ENCODE assay signal across 17 mouse cellular contexts in the genomic region with DNA sequence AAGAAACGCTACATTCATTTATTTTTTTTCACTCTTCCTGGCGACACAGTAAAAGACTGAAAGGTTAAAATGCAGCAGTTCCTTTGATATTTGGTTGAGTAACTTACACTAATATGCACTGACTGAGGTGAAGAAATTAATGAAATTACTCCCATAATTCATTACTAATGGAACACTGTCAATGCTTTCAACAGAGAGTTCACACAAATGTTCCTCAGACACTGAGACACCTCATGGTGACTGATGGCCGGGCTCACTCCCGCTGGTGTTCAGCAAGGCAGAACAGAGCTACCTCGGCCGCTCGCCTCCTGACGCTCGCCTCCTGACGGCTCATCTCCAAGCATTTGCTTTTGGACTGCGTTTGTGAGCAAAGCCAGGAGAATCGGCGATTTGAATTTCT. TPM values are rescaled to one million over a fixed set of nuclear protein-coding genes. Genes with fewer than 3 reads are reported as not detected.
DNase-seq lines count a peak whose midpoint lies in the region; ATAC-seq and TF ChIP-seq lines count a peak whose summit lies in the region.
"Had no signal": no experiment of that assay in that cellular context is flagged by ENCODE, and none has a peak within 500 bp of the region (broad histone marks: within the 10 kb centered on the region; RNA-seq: fewer than 3 reads in every experiment).

No protein-coding gene starts in this region.

- H3K27ac ChIP-seq in kidney, adult 2 months (ENCODE audit: insufficient read depth, low read depth, low read length): no peak overlapping the region
- no peak overlapping the region for H3K27ac ChIP-seq in hindbrain, embryonic 15.5 days (replicated peaks)
- H3K27ac ChIP-seq in neural tube, embryonic 13.5 days (replicated peaks): 0 out of 2 replicates have a peak overlapping the region, but pooled peaks have one; percentile 3
- H3K27ac ChIP-seq: heart, embryonic 10.5 days had no signal

- DNase-seq in kidney, adult 2 months: peak; percentile 8
- no peak for DNase-seq in kidney, adult 18-20 months
- DNase-seq in brain, adult 2 months (ENCODE audit: low read depth, low spot score): peak; percentile 16
- no peak for DNase-seq in lung, postnatal 10 days
- no peak for DNase-seq in right cerebral cortex, postnatal 4 days
- DNase-seq: adrenal gland, postnatal 14 days; gastrocnemius, postnatal 25 days; heart, postnatal 4 days; lung, embryonic 14.5 days; spleen, adult 18-20 months had no signal

- no peaks in the 10 kb centered on the region for H3K9me3 ChIP-seq in hindbrain, embryonic 15.5 days
- H3K9me3 ChIP-seq in neural tube, embryonic 13.5 days: no peaks in the 10 kb centered on the region
- H3K9me3 ChIP-seq: G1E; heart, embryonic 10.5 days; megakaryocyte, embryonic 14.5 days had no signal

- H3K4me3 ChIP-seq in kidney, adult 2 months (ENCODE audit: insufficient read depth, low read depth, low read length): no peak overlapping the region
- no peak overlapping the region for H3K4me3 ChIP-seq in hindbrain, embryonic 15.5 days
- no peak overlapping the region for H3K4me3 ChIP-seq in neural tube, embryonic 13.5 days
- H3K4me3 ChIP-seq: erythroblast, embryonic 14.5 days; heart, embryonic 10.5 days; megakaryocyte, embryonic 14.5 days; myocyte had no signal

- no peaks in the 10 kb centered on the region for H3K4me1 ChIP-seq in kidney, adult 2 months (ENCODE audit: control insufficient read depth, insufficient read depth, low read length)
- H3K4me1 ChIP-seq in hindbrain, embryonic 15.5 days (replicated peaks): peaks cover 4% of the 10 kb centered on the region; the same call in 1 of the 2 replicates
- peaks cover 15% of the 10 kb centered on the region for H3K4me1 ChIP-seq in neural tube, embryonic 13.5 days (replicated peaks)
- H3K4me1 ChIP-seq: heart, embryonic 10.5 days; megakaryocyte, embryonic 14.5 days had no signal

- no peaks in the 10 kb centered on the region for H3K27me3 ChIP-seq in kidney, adult 2 months (replicated peaks; ENCODE audit: control insufficient read depth, insufficient read depth, low read length)
- no peaks in the 10 kb centered on the region for H3K27me3 ChIP-seq in hindbrain, embryonic 15.5 days
- no peaks in the 10 kb centered on the region for H3K27me3 ChIP-seq in neural tube, embryonic 13.5 days
- H3K27me3 ChIP-seq: megakaryocyte, embryonic 14.5 days had no signal

- no peak for TF ChIP-seq CTCF in kidney, adult 2 months (conservative IDR thresholded peaks at IDR 0.05; ENCODE audit: insufficient read depth, insufficient read length, low read depth, low read length)

- WGBS in kidney, adult 2 months: 36% methylated on average over 13 of the region's 13 CpGs
- 49% methylated on average over 13 of the region's 13 CpGs for WGBS in hindbrain, embryonic 15.5 days
- 45% methylated on average over 13 of the region's 13 CpGs for WGBS in neural tube, embryonic 13.5 days

- TF ChIP-seq POLR2A in kidney, adult 2 months (IDR thresholded peaks at IDR 0.05; ENCODE audit: low read depth, low read length): no peak

- no peak overlapping the region for H3K9ac ChIP-seq in hindbrain, embryonic 15.5 days
- no peak overlapping the region for H3K9ac ChIP-seq in neural tube, embryonic 13.5 days
- H3K9ac ChIP-seq: lung, embryonic 14.5 days had no signal

- no peak for ATAC-seq in hindbrain, embryonic 15.5 days (ENCODE audit: low FRiP score, low read depth)
- peak; percentile 50 for ATAC-seq in neural tube, embryonic 13.5 days (ENCODE audit: low read depth)

- peak overlapping the region; percentile 13; the same call in 1 of the 2 replicates for H3K4me2 ChIP-seq in hindbrain, embryonic 15.5 days
- peak overlapping the region; percentile 15 for H3K4me2 ChIP-seq in neural tube, embryonic 13.5 days
- H3K4me2 ChIP-seq: lung, embryonic 14.5 days had no signal

- H3K36me3 ChIP-seq in kidney, adult 2 months (ENCODE audit: control insufficient read depth, insufficient read depth, low read length): no peaks in the 10 kb centered on the region
- no peaks in the 10 kb centered on the region for H3K36me3 ChIP-seq in hindbrain, embryonic 15.5 days
- no peaks in the 10 kb centered on the region for H3K36me3 ChIP-seq in neural tube, embryonic 13.5 days
- H3K36me3 ChIP-seq: G1E; heart, embryonic 10.5 days had no signal

RNA-seq across cellular contexts. Expression of a gene that starts 54.9 kb away (rescaled TPM):
- 2.8 and 4.3 TPM in 2 replicates for polyA plus RNA-seq in kidney, adult 2 months (2012; rRNA removed)
- polyA plus RNA-seq in hindbrain, embryonic 15.5 days (2015; fragmentation: Nextera tagmentation; extraction: Ambion mirVana): 6.6 and 7.4 TPM in 2 replicates
- 4.0 and 6.3 TPM in 2 replicates for polyA plus RNA-seq in neural tube, embryonic 13.5 days (2015; fragmentation: Nextera tagmentation; extraction: Ambion mirVana)

Comparison
In these comparisons a context has a peak if more than half of its experiments do, and no peak if none do; other contexts are left out.
1. DNase-seq: peak in kidney, adult 2 months (single experiment) and brain, adult 2 months (single experiment); none in kidney, adult 18-20 months (single experiment), lung, postnatal 10 days (single experiment) and right cerebral cortex, postnatal 4 days (single experiment).